Comparison of ENCODE assay signal across 14 mouse cellular contexts in the genomic region with DNA sequence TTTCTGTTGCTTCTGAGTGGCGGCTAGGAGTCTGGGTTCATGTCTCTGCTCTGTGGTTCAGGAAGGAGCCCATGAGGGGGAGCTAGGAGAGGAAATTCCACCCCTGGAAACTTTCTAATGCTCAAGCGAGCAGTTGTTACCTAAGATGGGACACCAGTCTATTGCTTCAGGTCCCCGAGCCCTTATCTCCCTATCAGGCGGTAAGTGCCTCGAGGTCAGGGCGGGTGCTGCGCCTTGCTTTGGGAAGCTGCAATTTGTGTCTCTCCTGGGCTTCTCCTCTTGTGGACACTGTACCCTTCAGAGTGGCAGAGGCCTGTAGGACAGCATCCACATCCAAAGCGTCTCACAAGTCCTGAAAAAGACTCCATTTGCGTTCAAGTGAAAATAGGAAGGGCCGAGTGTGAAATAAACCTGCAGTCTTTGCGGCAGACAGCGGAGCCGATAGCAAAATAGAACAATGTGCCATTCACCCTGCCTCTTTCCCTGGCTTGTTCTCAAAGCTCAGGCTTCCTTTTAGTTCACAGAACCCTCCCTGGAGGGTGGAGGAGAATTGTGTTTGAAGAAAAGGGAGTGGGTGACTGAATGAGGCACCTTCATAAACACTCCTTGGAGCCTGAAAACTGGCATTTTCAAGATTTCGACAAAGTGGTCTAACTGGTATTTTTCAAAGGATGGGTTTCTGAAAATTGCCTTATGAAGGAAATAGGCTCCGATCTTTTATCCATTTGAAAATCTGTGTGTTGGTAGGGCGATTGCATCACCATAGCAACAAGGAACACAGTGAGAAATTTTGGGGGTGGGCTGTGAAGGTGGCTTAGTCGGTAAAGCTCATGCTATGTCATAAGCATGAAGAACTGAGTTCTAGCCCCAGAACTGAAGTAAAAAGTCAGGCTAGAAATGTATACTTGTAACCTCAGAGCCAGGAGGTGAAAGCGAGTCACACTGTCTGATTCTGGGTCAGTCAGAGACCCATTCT.
DNase-seq lines count a peak whose midpoint lies in the region; ATAC-seq and TF ChIP-seq lines count a peak whose summit lies in the region.
"Had no signal": no experiment of that assay in that cellular context is flagged by ENCODE, and none has a peak within 500 bp of the region (broad histone marks: within the 10 kb centered on the region; RNA-seq: fewer than 3 reads in every experiment).

No protein-coding gene starts in this region.

- 44% methylated on average over 18 of the region's 18 CpGs for WGBS in lung, embryonic 14.5 days
- 36% methylated on average over 18 of the region's 18 CpGs for WGBS in embryonic facial prominence, embryonic 15.5 days
- 36% methylated on average over 18 of the region's 18 CpGs for WGBS in hindbrain, postnatal 0 days
- WGBS in stomach, embryonic 14.5 days, result 52% methylated on average over 18 of the region's 18 CpGs

- no peaks in the 10 kb centered on the region for H3K36me3 ChIP-seq in lung, embryonic 14.5 days (ENCODE audit: insufficient read depth)
- no peaks in the 10 kb centered on the region for H3K36me3 ChIP-seq in embryonic facial prominence, embryonic 15.5 days
- H3K36me3 ChIP-seq in hindbrain, postnatal 0 days (ENCODE audit: insufficient read depth, low read length), result no peaks in the 10 kb centered on the region
- no peaks in the 10 kb centered on the region for H3K36me3 ChIP-seq in stomach, embryonic 14.5 days (ENCODE audit: control insufficient read depth, insufficient read depth, low read length)
- H3K36me3 ChIP-seq: heart, embryonic 12.5 days had no signal

- peak overlapping the region; percentile 31; the same call in 1 of the 2 replicates for H3K4me2 ChIP-seq in lung, embryonic 14.5 days
- no peak overlapping the region for H3K4me2 ChIP-seq in embryonic facial prominence, embryonic 15.5 days (replicated peaks)
- no peak overlapping the region for H3K4me2 ChIP-seq in hindbrain, postnatal 0 days (ENCODE audit: low read depth, low read length)
- no peak overlapping the region for H3K4me2 ChIP-seq in stomach, embryonic 14.5 days (replicated peaks; ENCODE audit: low read depth, low read length)
- H3K4me2 ChIP-seq: heart, embryonic 12.5 days had no signal

- ATAC-seq in lung, embryonic 14.5 days (ENCODE audit: insufficient read depth), result peak; percentile 64
- ATAC-seq in embryonic facial prominence, embryonic 15.5 days (ENCODE audit: insufficient number of reproducible peaks, low FRiP score, low TSS enrichment, low read depth), result no peak
- ATAC-seq in hindbrain, postnatal 0 days, result no peak
- peak; percentile 70; the same call in 1 of the 2 replicates for ATAC-seq in stomach, embryonic 14.5 days (ENCODE audit: insufficient number of reproducible peaks, insufficient read depth, low FRiP score, low read depth)

- H3K9me3 ChIP-seq in lung, embryonic 14.5 days (ENCODE audit: low read depth, low read length), result no peaks in the 10 kb centered on the region
- H3K9me3 ChIP-seq in embryonic facial prominence, embryonic 15.5 days (replicated peaks), result no peaks in the 10 kb centered on the region
- no peaks in the 10 kb centered on the region for H3K9me3 ChIP-seq in hindbrain, postnatal 0 days (ENCODE audit: low read length)
- H3K9me3 ChIP-seq in stomach, embryonic 14.5 days (ENCODE audit: control insufficient read depth, low read depth, low read length), result no peaks in the 10 kb centered on the region
- H3K9me3 ChIP-seq: heart, embryonic 12.5 days had no signal

- no peak overlapping the region for H3K4me3 ChIP-seq in lung, embryonic 14.5 days (ENCODE audit: low read depth, low read length)
- H3K4me3 ChIP-seq in embryonic facial prominence, embryonic 15.5 days (replicated peaks), result no peak overlapping the region
- no peak overlapping the region for H3K4me3 ChIP-seq in hindbrain, postnatal 0 days (ENCODE audit: low read length)
- no peak overlapping the region for H3K4me3 ChIP-seq in stomach, embryonic 14.5 days (ENCODE audit: low read depth, low read length)
- H3K4me3 ChIP-seq: heart, embryonic 12.5 days had no signal

- H3K27ac ChIP-seq in lung, embryonic 14.5 days (ENCODE audit: low read depth), result peak overlapping the region; percentile 93
- H3K27ac ChIP-seq in embryonic facial prominence, embryonic 15.5 days (replicated peaks), result peak overlapping the region; percentile 45; the same call in 1 of the 2 replicates
- H3K27ac ChIP-seq in hindbrain, postnatal 0 days, result no peak overlapping the region
- H3K27ac ChIP-seq in stomach, embryonic 14.5 days (ENCODE audit: low read length), result peak overlapping the region; percentile 64
- H3K27ac ChIP-seq: macrophage had no signal

- TF ChIP-seq CTCF in lung, embryonic 14.5 days (IDR thresholded peaks at IDR 0.05; ENCODE audit: low read depth), result no peak
- TF ChIP-seq CTCF in hindbrain, postnatal 0 days (IDR thresholded peaks at IDR 0.05; ENCODE audit: low read depth), result no peak

- H3K4me1 ChIP-seq in lung, embryonic 14.5 days (ENCODE audit: insufficient read depth), result peaks cover 14% of the 10 kb centered on the region
- H3K4me1 ChIP-seq in embryonic facial prominence, embryonic 15.5 days, result peaks cover 7% of the 10 kb centered on the region; the same call in 1 of the 2 replicates
- peaks cover 13% of the 10 kb centered on the region for H3K4me1 ChIP-seq in hindbrain, postnatal 0 days (ENCODE audit: insufficient read depth, low read length)
- H3K4me1 ChIP-seq in stomach, embryonic 14.5 days (ENCODE audit: control insufficient read depth, insufficient read depth, low read length), result 0 out of 2 replicates have a peak, but pooled peaks cover 3% of the 10 kb centered on the region
- H3K4me1 ChIP-seq: heart, embryonic 12.5 days had no signal

- H3K27me3 ChIP-seq in lung, embryonic 14.5 days (ENCODE audit: insufficient read depth, low read length), result no peaks in the 10 kb centered on the region
- H3K27me3 ChIP-seq in embryonic facial prominence, embryonic 15.5 days, result no peaks in the 10 kb centered on the region
- no peaks in the 10 kb centered on the region for H3K27me3 ChIP-seq in hindbrain, postnatal 0 days (ENCODE audit: insufficient read depth, low read length)
- H3K27me3 ChIP-seq in stomach, embryonic 14.5 days (ENCODE audit: control insufficient read depth, insufficient read depth, low read length), result no peaks in the 10 kb centered on the region
- H3K27me3 ChIP-seq: CH12.LX; heart, embryonic 12.5 days had no signal

- H3K9ac ChIP-seq in lung, embryonic 14.5 days, result peak overlapping the region; percentile 32; the same call in 1 of the 2 replicates
- H3K9ac ChIP-seq in embryonic facial prominence, embryonic 15.5 days, result no peak overlapping the region
- H3K9ac ChIP-seq in hindbrain, postnatal 0 days (replicated peaks; ENCODE audit: low read length), result no peak overlapping the region
- H3K9ac ChIP-seq in stomach, embryonic 14.5 days (replicated peaks; ENCODE audit: low read depth, low read length), result no peak overlapping the region
- H3K9ac ChIP-seq: heart, embryonic 12.5 days had no signal

- DNase-seq in lung, embryonic 14.5 days, result peak; percentile 67
- DNase-seq in lung, postnatal 10 days, result no peak
- peak; percentile 29 for DNase-seq in hindbrain, postnatal 0 days (ENCODE audit: low spot score)
- DNase-seq in heart, adult 11 months, result no peak
- DNase-seq in thymus, postnatal 14 days, result no peak
- DNase-seq in kidney, adult 11 months, result no peak
- DNase-seq: kidney, postnatal 14 days; left cerebral cortex, postnatal 4 days; thymus, adult 2 months had no signal

Comparison
In these comparisons a context has a peak if more than half of its experiments do, and no peak if none do; other contexts are left out.
1. DNase-seq: peak in lung, embryonic 14.5 days (single experiment) and hindbrain, postnatal 0 days (single experiment); none in lung, postnatal 10 days (single experiment), heart, adult 11 months (single experiment), thymus, postnatal 14 days (single experiment) and kidney, adult 11 months (single experiment).
2. ATAC-seq: peak in lung, embryonic 14.5 days (single experiment) and stomach, embryonic 14.5 days (single experiment); none in embryonic facial prominence, embryonic 15.5 days (single experiment) and hindbrain, postnatal 0 days (single experiment).